Mouse (Mus musculus): ENCODE data around the gene Agrn.

Agrn gene

GRCm38 (mm10) chr4:156154771-156155170, 42.5 kb downstream of the Agrn start:
- 95% methylated on average over 3 of the region's 3 CpGs for WGBS

GRCm38 (mm10) chr4:156150887-156151286, 46.4 kb downstream of the Agrn start:
- 93% methylated on average over 10 of the region's 10 CpGs for WGBS

GRCm38 (mm10) chr4:156136285-156137100, 60.8 kb downstream of the Agrn start:
- 94% methylated on average over 30 of the region's 30 CpGs for WGBS

DNA sequence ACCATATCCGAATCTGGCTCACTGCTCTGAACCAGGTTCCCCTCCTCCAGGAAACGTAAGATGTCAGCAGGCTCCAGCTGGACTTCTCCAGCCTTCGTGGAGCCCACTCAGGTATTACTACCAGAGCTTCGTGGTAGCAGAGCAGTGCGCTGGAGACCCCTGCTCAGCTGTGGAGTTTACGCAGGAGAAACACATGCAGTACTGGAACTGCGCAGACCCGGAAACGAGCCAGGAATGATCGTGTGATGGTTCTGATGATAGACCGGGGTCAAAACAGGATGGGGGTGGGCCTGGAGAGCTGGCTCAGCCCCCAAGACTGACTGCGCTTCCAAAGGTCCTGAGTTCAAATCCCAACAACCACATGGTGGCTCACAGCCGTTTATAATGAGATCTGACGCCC, 61.5 kb downstream of the Agrn start:
- 93% methylated on average over 14 of the region's 14 CpGs for WGBS

GRCm38 (mm10) chr4:156135112-156135511, 62.2 kb downstream of the Agrn start:
- WGBS = 93% methylated on average over 13 of the region's 13 CpGs

DNA sequence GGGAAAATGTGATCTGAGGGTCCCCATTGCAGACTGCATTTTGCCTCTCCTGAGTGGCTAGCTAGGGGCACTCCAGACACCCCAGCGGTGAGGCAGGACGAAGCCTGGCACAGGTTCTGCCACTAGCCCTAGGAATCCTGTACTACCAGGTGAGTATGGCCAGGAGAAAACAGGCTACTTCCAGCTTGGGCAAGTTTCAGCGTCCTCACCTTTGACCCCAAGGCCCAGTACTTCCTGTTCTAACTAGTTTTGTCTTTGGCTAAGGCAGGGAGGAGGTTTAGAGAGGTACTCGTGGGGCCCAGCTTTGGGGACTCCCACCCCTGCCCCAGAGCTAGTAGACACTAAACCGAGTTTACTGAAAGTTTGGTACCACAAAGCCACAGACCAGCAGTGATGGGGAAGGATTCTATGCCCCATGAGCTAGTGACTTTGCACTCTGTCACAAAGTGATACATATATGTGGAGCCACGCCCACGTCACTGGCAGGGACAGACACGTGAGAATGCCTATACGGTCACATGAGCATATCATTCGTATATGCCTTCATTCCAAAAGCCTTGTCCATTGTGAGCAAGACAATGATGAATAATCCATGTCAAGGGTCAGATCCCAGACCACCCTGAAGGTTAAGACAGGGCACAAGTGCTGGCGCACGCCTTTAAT, 63.2 kb downstream of the Agrn start:
- WGBS = 86% methylated on average over 12 of the region's 12 CpGs

DNA sequence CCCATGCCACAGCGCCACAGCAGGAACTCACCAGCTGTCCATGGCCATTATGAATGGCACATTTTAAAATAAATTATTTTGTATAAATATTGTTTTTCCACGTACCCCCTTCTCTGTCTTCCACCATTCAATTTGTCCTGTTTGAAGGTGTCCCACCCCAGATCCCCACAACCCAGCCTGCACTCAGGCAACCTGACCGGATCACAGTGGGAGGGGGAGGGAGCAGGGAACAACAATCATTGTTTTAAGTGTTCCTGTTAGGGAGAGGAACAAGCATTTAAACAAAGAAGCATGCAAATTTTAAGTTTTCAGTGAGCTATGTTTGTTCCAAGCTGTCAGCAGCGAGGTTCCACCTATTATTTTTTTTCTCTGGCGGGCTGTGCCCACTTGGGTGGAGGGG, 64.0 kb downstream of the Agrn start:
- 64% methylated on average over 5 of the region's 5 CpGs for WGBS

GRCm38 (mm10) chr4:156130940-156131339, 66.3 kb downstream of the Agrn start:
- WGBS = 93% methylated on average over 10 of the region's 10 CpGs

- WGBS = 87% methylated on average over 15 of the region's 15 CpGs
These were observed 66.9 kb downstream of the Agrn start, which contains the start of gene Rnf223 for GRCm38 (mm10) chr4:156130436-156130835. Rnf223 (plus strand) TSS chr4:156130513.

GRCm38 (mm10) chr4:156128746-156129145, 68.5 kb downstream of the Agrn start:
- WGBS = 83% methylated on average over 5 of the region's 5 CpGs

DNA sequence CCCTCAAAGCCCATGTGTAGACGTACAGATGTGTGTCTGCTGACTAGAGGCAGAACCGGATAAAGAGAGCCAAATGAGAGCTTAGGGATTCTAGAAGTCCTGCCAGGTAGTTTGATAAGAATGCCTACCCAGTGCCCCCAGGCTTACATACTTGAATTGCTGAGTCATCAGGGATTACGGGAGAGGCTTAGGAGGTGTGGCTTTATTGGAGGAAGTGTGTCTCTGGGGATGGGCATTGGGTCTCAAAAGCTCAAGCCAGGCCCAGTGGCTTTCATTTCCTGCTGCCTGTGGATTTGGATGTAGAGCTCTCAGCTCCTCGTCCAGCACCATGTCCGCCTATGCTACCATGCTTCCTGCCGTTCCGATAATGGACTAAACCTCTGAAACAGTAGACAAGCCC, 70.4 kb downstream of the Agrn start:
- WGBS = 87% methylated on average over 7 of the region's 7 CpGs

GRCm38 (mm10) chr4:156125393-156125792, 71.9 kb downstream of the Agrn start:
- WGBS = 96% methylated on average over 6 of the region's 6 CpGs

- WGBS = 96% methylated on average over 7 of the region's 7 CpGs
These were observed 73.2 kb downstream of the Agrn start for GRCm38 (mm10) chr4:156124077-156124476.
